Mouse (Mus musculus) neural tube, embryonic 12.5 days (tissue): ENCODE measurements around the gene Kif6. TPM values are rescaled to one million over a fixed set of nuclear protein-coding genes. Genes with fewer than 3 reads are reported as not detected.

Source experiments
- polyA plus RNA-seq: library from polyadenylated mRNA; unstranded; fragments of >200 nt; fragmentation: Nextera tagmentation; extraction: Ambion mirVana; gene quantifications from 2 replicates; pipeline ENCODE4 v1.2.1, GENCODE M21; 2016

Gene Kif6
- polyA plus RNA-seq, 1 experiment from 2014 or later = 3.5 TPM

Other genes starting within 250 kb of the Kif6 start
- gene Mocs1, start 186.8 kb upstream of the Kif6 start, polyA plus RNA-seq = 3.2 and 4.4 TPM in 2 replicates
- 5.7 and 6.5 TPM in 2 replicates for gene Daam2, start 50.8 kb upstream of the Kif6 start, polyA plus RNA-seq